Mouse (Mus musculus) kidney, postnatal 0 days (tissue): ENCODE measurements around the gene Aff1. TPM values are rescaled to one million over a fixed set of nuclear protein-coding genes. Genes with fewer than 3 reads are reported as not detected.

ENCODE experiments used
- ATAC-seq: fragments of 200-750 bp; cut with Nextera tagmentation; replicated peaks from 2 replicates; pipeline ENCODE4 v1.8.0; 2017; ENCODE audit warnings: low read depth, moderate number of reproducible peaks, moderate TSS enrichment, moderate library complexity; ENCODE audit not compliant: low FRiP score
- DNase-seq: peaks from one replicate; pipeline ENCODE4 v3.0.0-alpha.2; 2016; ENCODE audit warnings: low spot score
- H3K27ac ChIP-seq: fragments of 300-500 bp; sonication (generic); 2 replicates; pipeline ENCODE4 v1.5.1; 2014; ENCODE audit warnings: mild to moderate bottlenecking
- H3K27me3 ChIP-seq: fragments of 300-500 bp; sonication (generic); 2 replicates; pipeline ENCODE4 v1.6.1; 2014; ENCODE audit warnings: low read length, mixed read lengths; ENCODE audit not compliant: insufficient read depth
- H3K36me3 ChIP-seq: fragments of 300-500 bp; sonication (generic); 2 replicates; pipeline ENCODE4 v1.6.1; 2014; ENCODE audit warnings: low read length, mixed read lengths; ENCODE audit not compliant: insufficient read depth
- H3K4me1 ChIP-seq: fragments of 300-500 bp; sonication (generic); replicated peaks from 2 replicates; pipeline ENCODE4 v1.6.1; 2014; ENCODE audit warnings: antibody characterized with exemption, low read length, mixed read lengths; ENCODE audit not compliant: insufficient read depth
- H3K4me2 ChIP-seq: fragments of 300-500 bp; sonication (generic); 2 replicates; pipeline ENCODE4 v1.6.1; 2014; ENCODE audit warnings: mild to moderate bottlenecking, low read length, moderate library complexity, mixed read lengths
- H3K4me3 ChIP-seq: fragments of 300-500 bp; sonication (generic); replicated peaks from 2 replicates; pipeline ENCODE4 v1.5.1; 2014; ENCODE audit warnings: low read depth, low read length
- H3K9ac ChIP-seq: fragments of 300-500 bp; sonication (generic); 2 replicates; pipeline ENCODE4 v1.6.1; 2014; ENCODE audit warnings: low read depth, low read length
- H3K9me3 ChIP-seq: fragments of 300-500 bp; sonication (generic); replicated peaks from 2 replicates; pipeline ENCODE4 v1.6.1; 2016; ENCODE audit warnings: low read length, inconsistent platforms, mixed read lengths
- CTCF ChIP-seq: IDR thresholded peaks from 2 replicates; pipeline ENCODE4 v1.5.1; 2016; ENCODE audit warnings: antibody characterized with exemption, low read depth, mild to moderate bottlenecking, moderate library complexity
- WGBS: fragments of 180-500 bp; shearing (Covaris S2); extraction: QIAGEN DNeasy Blood & Tissue Kit; methylation state at CpG from one replicate; pipeline ENCODE4 v1.1.7; 2014; 5-methylcytosine and 5-hydroxymethylcytosine counted together
- polyA plus RNA-seq: library from polyadenylated mRNA; unstranded; fragments of >200 nt; fragmentation: Nextera tagmentation; extraction: Ambion mirVana; gene quantifications from 2 replicates; pipeline ENCODE4 v1.2.1, GENCODE M21; 2015

Gene Aff1
- polyA plus RNA-seq, 1 experiment from 2014 or later: 14.3 TPM

DNA sequence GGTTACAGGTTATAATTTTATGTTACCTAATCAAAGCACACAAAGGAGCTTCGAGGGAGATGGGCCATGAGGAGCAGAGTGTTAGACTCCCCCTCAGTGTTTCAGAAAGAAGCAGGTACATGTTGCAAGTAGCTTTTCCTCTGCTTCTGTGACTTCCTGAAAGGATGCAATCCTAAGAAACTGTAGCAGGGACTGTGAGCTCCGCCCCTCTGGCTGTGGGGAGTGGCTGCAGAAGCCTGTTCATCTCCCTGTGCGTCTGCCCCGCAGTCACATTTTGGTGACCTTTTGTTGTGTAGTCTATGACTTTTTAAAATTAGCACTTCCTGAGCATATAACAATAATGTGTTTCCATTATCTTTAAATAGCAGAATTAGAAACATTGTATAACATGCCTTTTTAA is 73.2 kb downstream of the Aff1 start:
- no peak for DNase-seq

DNA sequence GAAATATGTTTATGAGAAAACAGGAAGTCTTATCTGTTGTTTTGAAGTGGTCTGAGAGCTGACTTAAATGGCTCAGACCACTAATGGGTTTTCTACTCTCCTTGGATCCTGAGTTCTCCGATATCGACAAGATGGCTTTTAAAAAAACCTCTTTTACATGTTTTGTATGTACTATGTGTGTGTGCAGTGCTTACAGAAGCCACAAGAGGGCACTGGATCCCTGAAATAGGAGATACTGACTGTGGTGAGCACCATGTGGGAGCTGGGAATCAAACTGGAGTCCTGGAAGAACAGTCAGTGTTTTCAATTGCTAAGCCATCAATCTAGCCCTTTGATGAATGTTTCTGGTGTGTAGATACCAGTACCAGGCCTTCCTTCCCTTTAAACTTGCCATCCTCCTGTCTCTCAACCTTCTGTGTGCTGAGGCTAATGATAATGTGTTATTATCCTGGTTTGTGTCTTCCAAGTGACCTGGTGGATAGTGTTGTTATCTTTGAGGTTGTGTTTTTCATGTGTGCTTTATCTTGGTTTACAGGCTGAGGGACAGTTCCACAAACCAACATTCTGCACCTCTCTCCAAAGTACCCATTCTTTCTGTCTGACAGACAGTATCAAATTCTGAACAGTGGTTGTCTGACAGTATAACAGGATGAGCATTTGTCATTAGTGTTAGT is 73.7 kb downstream of the Aff1 start:
- peak; percentile 38; the same call in 1 of the 2 replicates for TF ChIP-seq CTCF
- no peak for ATAC-seq
- WGBS: 96% methylated on average over 2 of the region's 2 CpGs

More for the DNA sequence above, 73.2 kb downstream of the Aff1 start:
- TF ChIP-seq CTCF: no peak
- Histone ChIP-seq H3K36me3 (no peaks in the 10 kb centered on the region), H3K4me2 (no peak overlapping the region), H3K4me1 (peaks cover 7% of the 10 kb centered on the region; the same call in 1 of the 2 replicates), H3K27me3 (no peaks in the 10 kb centered on the region), H3K27ac (no peak overlapping the region), H3K9me3 (0 out of 2 replicates have a peak, but pooled peaks cover 3% of the 10 kb centered on the region), H3K4me3 (no peak overlapping the region), H3K9ac (no peak overlapping the region)
- WGBS: 83% methylated on average over 4 of the region's 4 CpGs
- no peak for ATAC-seq

DNA sequence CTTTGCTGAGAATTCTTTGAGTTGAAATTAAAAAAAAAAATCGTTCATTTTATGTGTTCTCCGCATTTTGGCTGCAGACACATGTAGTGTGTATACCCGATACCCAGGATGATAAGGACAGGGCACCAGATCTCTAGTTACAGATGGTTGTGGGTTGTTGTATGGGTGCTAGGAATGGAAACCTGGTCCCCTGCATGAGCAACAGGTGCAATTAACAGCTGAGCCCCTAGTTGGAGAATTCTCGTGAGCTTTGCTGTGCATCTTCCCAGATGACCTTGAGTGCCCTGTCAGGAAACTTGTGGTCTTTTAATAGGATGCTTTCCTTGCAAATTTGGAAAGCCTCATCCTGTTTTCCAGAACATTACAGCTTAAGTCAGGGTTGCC is 74.2 kb downstream of the Aff1 start:
- Histone ChIP-seq H3K9ac (no peak overlapping the region), H3K4me1 (peaks cover 9% of the 10 kb centered on the region), H3K27ac (no peak overlapping the region), H3K27me3 (no peaks in the 10 kb centered on the region), H3K9me3 (0 out of 2 replicates have a peak, but pooled peaks cover 3% of the 10 kb centered on the region), H3K4me3 (no peak overlapping the region), H3K36me3 (no peaks in the 10 kb centered on the region), H3K4me2 (no peak overlapping the region)
- no peak for TF ChIP-seq CTCF
- no peak for DNase-seq
- no peak for ATAC-seq
- 93% methylated on average over 4 of the region's 4 CpGs for WGBS

More for the DNA sequence above, 73.7 kb downstream of the Aff1 start:
- no peak overlapping the region for H3K9ac ChIP-seq
- H3K27ac ChIP-seq: no peak overlapping the region
- no peaks in the 10 kb centered on the region for H3K36me3 ChIP-seq
- 0 out of 2 replicates have a peak, but pooled peaks cover 3% of the 10 kb centered on the region for H3K9me3 ChIP-seq
- H3K4me3 ChIP-seq: no peak overlapping the region
- DNase-seq: no peak
- peaks cover 5% of the 10 kb centered on the region for H3K4me1 ChIP-seq
- no peaks in the 10 kb centered on the region for H3K27me3 ChIP-seq
- no peak overlapping the region for H3K4me2 ChIP-seq

DNA sequence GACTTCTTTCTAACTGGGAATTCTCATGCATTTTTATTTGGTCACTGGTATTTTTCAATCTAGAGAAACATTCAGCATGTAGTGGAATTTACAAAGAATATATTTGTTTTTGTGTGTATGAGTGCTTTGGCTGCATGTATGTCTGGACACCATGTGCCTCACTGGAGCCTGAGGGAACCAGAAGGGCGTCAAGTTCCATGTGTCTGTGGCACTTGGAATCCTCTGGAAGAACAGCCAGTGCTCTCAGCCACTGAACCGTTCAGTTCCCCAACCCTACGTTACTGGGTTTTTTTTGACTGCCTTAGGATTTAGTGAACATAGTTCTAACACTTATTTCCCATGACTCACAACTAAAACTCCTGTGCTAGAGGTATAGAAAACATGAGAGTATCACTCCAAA is 76.8 kb downstream of the Aff1 start:
- H3K4me3 ChIP-seq: no peak overlapping the region
- DNase-seq: no peak
- no peak for ATAC-seq
- 46% methylated on average over 3 of the region's 3 CpGs for WGBS
- no peaks in the 10 kb centered on the region for H3K36me3 ChIP-seq
- H3K4me2 ChIP-seq: no peak overlapping the region
- H3K9me3 ChIP-seq: 0 out of 2 replicates have a peak, but pooled peaks cover 3% of the 10 kb centered on the region
- no peak overlapping the region for H3K9ac ChIP-seq
- H3K27ac ChIP-seq: no peak overlapping the region
- H3K4me1 ChIP-seq: peaks cover 28% of the 10 kb centered on the region
- no peaks in the 10 kb centered on the region for H3K27me3 ChIP-seq
- TF ChIP-seq CTCF: no peak

DNA sequence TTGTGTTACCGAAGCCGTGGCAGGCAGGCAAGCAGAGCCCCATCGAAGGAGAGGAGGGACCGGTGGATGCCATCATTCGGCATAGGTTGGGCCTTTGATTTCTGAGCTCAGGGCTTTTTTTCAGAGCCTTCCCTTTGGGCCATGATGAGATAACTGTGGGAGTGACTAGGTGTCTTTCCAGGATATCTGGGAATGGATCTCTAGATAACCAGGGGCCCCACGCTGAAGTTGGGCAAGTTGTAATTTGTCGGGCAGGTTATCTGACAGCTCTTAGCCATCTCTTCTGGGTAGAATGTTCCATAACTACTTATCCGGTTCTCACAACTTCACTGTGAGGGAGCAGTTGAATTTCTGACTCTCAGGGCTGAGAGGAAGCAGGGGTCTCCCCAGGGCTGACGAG is 77.5 kb downstream of the Aff1 start:
- DNase-seq (no peak), ATAC-seq (no peak)
- H3K4me2 ChIP-seq: no peak overlapping the region
- peaks cover 35% of the 10 kb centered on the region for H3K4me1 ChIP-seq
- no peak overlapping the region for H3K4me3 ChIP-seq
- 75% methylated on average over 9 of the region's 9 CpGs for WGBS
- H3K27me3 ChIP-seq: no peaks in the 10 kb centered on the region
- 0 out of 2 replicates have a peak, but pooled peaks cover 3% of the 10 kb centered on the region for H3K9me3 ChIP-seq
- H3K27ac ChIP-seq: no peak overlapping the region
- H3K9ac ChIP-seq: no peak overlapping the region
- no peak for TF ChIP-seq CTCF
- no peaks in the 10 kb centered on the region for H3K36me3 ChIP-seq

DNA sequence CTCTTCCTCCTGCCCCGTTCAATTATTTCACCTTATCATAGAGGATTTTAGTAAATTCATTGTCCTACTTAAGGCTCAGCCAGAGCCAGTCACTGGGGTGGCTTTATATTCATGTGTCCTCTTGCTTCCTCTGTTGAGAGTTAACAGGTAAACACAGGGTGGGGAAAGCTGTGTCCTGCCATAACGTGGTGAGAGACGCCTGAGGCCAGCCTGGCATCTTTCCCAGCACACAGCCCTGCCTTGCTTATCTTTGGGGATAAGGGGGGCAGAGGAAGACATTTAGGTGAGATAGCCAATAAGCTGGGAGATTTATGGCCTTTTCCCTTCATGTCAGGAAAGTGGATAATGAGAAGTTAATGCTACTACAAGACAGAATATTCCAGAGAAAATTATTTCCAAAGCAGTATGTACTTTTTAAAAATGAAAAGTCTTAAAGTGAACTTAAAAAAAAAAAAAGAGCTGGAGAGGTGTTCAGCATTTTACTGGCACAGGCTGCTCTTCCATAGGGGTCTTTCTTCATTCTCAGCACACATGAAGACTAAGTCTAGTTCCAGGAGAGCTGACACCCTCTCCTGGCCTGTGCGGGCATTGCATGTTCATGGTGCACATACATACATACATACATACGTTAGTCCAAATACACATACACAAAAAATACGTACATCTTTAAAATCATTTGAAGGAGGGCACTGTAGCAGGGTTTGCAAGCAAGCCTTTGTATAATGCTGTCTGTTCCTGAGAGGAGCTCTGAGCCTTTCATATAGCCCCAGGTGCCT is 78.5 kb downstream of the Aff1 start:
- peak; percentile 39; the same call in 1 of the 2 replicates for TF ChIP-seq CTCF
- Histone ChIP-seq H3K9me3 (0 out of 2 replicates have a peak, but pooled peaks cover 3% of the 10 kb centered on the region), H3K4me3 (no peak overlapping the region), H3K27me3 (no peaks in the 10 kb centered on the region), H3K9ac (no peak overlapping the region), H3K27ac (peak overlapping the region; percentile 92), H3K4me2 (no peak overlapping the region), H3K4me1 (peaks cover 43% of the 10 kb centered on the region), H3K36me3 (no peaks in the 10 kb centered on the region)
- ATAC-seq: no peak
- WGBS: 74% methylated on average over 6 of the region's 6 CpGs
- DNase-seq: no peak
